Mouse (Mus musculus): ENCODE data around the gene Ccnt2.

Ccnt2 gene

DNA sequence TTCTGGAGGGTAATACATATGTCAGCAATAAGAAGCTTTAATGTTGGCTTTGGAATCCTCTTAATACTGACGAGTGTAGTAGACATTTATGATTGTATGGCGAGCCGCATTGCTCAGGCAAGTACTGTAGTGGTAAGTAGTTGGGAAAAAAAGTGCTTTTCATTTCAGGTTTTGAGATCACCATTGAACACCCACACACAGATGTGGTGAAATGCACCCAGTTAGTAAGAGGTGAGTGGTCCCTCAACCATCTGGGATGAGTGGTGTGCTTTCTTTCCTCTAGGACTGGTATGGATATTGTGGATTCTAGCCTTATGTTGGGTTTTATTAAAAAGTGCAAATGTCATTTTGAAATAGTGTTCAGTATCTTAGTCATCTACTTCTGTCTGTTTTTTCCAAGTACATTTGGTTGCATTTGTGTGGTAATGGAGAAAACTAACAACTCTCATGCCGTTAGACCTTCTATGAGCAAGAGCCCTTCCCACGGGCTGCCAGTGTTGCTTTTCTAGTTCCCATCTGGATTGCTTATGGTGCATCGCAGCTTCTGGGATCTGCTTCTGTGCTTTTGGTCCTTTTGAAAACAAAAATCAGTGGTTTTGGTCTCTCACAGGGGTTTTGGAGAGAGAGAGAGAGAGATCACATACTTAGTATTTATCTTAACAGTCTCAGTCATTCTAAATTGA, 21.3 kb downstream of the Ccnt2 start:
- no peak for DNase-seq

DNA sequence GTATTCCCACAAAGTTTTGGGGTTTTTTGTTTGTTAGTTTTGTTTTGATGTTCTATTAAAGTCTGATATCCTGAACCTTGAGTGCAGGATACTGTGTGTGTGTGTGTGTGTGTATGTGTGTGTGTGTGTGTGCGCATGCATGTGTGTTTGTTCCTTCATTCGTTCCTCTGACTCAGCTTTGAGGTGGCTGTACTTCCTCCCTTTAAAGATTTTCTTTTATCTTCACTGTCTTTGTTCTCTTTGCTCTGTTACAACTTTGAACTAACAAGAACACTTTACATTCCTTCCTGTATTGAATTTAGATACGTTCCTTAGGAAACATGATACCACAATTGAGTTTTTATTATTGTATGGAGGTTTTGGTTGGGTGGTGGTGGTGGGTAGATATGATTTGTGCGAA, 22.4 kb downstream of the Ccnt2 start:
- DNase-seq = no peak

DNA sequence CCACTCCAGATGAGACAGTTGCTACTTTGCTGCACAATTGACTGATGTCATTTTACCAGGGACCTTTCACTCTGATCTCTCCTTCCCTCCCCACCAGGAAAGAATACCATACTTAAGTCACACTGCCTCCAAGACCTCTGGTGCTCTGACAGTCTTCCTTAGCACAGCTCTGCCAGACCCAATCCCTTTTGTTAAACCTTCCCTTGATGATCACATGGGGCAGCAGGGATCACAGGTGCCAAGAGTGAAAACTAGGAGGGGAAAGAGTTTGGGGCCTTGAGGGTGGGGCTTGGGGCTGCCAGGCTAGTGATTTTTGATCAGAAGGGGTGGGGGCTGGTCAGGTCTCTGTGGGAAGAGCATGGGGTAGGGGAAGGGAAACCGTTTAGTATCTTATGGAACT, 22.8 kb downstream of the Ccnt2 start:
- DNase-seq = no peak

DNA sequence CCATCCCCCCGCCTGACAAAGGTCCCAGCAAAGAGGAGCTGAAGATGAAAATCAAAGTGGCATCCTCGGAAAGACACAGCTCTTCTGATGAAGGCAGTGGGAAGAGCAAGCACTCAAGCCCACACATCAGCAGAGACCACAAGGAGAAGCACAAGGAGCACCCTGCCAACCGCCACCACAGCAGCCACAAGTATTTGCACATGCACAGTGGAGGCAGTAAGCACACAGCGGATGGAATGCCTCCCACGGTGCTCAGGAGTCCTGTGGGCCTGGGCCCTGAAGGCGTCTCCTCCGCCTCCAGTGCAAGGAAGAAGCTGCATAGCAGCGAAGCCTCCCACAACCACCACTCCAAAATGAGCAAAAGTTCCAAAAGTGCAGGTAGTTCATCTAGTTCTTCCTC, 29.0 kb downstream of the Ccnt2 start:
- no peak for DNase-seq

DNA sequence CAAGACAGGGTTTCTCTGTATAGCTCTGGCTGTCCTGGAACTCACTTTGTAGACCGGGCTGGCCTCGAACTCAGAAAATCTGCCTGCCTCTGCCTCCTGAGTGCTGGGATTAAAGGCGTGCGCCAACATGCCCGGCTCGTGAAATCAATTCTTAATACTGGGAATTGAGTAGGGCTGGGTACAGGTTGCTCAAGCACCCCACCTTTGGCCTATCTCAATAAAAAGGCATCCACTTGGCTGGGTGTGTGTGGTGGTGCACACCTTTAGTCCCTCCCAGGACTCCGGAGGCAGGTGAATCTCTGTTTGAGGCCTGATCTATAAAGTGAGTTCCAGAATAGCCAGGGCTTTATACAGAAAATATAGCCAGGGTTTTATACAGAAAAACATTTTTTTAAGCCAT, 34.7 kb downstream of the Ccnt2 start:
- no peak for DNase-seq

DNA sequence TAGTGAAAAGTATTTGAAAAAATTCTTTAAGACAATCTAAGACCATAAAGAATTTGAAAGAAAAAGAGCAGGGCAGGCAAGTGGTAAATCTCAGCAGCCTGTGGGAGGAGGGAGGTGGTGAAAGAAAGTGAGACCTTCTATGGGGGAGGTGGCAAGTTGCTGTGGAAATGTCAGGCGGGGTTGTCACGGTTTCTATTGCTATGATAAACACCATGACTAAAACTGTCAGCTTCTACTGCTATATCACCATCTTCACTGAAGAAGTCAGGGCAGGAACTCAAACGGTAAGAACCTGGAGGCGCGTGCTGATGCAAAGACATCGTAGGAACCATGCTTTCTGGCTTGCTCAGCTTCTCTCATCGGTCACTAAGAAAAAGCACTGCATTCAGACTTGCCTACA, 39.0 kb downstream of the Ccnt2 start:
- no peak for DNase-seq

DNA sequence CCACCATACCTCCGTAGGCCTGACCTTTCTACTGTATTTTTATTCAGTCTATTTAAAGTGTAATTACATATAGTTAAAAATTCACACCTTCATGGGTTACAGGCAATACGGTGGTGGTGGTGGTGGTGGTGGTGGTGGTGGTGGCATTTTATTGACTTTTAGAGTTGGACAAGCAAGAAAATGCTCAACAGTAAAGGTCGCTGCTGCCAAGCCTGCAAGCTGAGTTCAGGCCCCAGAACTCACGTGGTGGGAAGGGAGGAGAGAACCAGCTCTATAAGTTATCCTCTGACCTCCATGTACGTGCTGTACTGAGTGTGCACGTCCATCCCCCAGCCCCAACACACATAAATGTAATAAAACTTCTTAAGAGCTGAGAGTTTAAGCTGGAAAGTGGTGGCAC, 42.4 kb downstream of the Ccnt2 start:
- no peak for DNase-seq

DNA sequence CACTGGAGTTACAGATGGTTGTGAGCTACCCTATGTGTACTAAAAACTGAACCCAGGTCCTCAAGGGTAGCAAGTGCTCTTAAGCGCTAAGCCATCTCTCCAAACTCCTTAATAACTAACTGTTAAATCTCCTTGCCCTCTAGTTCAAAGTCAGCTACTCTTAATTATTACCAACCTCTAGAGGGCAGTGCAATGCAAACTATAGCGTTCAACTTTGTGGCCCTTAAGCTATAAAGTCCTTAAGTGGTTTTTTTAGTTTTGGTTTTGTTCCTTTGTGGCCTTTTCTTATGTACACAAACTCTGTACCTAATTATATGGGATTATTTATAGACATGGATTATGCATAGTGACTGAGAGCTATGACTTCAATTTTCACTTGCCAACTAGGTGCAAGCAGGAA, 53.4 kb downstream of the Ccnt2 start:
- DNase-seq = no peak

DNA sequence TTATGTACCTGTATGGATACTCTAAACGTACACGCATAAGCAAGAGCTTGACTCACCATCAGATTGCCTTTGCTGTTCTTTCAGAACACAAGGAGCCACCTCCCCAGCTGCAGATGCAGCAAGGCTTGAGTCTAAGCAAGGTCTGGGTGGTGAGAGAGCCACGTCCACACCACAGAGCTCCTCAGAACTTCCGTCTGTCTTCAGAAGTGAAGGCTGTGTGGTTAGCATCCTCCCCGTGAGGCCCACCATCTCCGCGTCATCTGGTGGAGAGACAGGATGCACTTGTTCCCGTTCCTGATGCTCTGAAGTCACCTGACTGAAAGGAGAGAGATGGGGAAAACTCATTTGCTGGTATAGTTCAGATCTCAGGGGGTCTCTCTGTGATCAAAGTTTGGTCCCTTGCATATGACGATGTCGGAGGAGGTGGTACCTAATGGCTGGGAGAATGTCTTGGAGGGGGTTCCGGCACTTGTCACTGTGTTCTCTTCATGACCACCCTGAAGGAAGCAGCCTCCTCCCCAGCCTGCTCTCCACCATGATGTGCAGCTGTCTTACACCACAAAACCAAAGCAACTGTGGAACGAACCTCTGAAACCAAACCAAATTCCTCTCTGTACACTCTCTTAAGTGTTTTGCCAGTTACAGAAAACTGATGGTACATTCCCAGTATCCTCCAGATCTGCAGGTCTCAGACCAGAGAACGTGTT, 56.4 kb downstream of the Ccnt2 start:
- DNase-seq = no peak

DNA sequence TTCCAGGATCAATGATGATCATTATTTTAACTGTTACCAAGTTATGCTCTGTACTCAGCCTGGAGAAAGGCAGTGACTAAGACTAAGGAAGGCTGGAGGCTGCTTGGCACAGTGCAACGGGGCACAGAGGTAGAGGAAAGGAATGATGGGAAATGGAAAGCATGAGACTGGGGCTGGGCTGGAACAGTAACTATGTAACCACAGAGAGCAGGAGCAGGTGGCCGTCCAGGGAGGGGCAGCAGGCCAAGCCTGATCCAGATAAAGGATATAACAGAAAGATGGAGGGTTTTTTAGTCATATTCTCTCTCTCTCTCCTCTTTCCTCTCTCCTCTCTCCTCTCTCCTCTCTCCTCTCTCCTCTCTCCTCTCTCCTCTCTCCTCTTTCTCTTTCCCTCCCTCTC, 59.8 kb downstream of the Ccnt2 start:
- no peak for DNase-seq

DNA sequence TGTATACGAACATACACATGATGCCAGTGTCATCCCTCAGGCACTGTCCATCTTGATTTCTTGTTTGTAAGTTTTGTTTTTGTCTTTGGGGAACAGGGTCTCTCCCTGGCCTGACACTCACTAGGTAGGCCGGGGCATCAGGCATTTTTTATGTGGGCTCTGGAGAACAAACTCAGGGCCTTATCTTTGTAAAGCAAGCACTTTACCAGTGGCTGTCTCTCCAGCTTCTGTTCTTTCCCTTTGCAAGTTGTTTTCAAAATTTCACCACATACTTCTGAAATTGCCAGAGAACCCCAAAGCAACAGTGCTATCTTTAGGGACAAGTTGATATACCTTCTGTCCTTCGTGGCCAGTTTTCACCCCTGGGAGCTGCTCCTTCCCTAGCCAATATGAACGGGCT, 60.2 kb downstream of the Ccnt2 start:
- DNase-seq = no peak

DNA sequence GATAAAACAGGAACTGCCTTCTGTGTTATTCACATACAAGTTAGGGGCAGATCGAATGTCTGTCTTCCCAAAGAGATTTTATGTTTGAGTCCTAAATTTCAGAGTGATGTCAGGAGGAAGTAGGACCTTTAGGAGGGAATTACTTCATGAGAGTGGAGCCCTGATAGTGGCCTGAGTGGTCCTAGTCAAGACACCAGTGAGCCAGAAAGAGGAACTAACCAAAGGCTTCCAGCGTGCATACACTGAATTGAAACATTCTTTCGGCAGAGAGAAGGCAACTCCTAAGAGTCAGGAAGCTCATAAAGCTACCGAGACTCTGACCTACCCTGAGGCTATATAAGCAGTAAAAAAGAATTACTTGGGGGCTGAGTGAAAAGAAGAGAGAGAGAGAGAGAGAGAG, 62.7 kb downstream of the Ccnt2 start:
- DNase-seq = no peak

DNA sequence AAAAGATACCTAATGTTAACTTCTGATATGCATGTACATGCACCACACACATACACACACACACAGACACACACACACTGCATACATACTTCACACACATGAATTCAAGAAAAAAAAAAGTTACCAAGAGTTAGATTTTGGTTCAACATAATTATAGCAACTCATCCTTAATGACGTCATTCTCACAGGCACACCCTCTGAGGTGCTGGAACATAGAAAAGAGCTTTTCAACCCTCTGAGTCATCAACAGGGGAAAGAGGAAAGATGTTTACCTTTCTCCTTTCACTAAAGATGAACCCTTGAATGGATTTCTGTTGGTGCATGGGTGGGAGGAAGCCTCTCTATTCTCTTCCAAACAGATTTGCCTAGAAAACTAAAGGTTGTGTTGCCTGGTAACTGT, 64.6 kb downstream of the Ccnt2 start:
- DNase-seq = no peak

DNA sequence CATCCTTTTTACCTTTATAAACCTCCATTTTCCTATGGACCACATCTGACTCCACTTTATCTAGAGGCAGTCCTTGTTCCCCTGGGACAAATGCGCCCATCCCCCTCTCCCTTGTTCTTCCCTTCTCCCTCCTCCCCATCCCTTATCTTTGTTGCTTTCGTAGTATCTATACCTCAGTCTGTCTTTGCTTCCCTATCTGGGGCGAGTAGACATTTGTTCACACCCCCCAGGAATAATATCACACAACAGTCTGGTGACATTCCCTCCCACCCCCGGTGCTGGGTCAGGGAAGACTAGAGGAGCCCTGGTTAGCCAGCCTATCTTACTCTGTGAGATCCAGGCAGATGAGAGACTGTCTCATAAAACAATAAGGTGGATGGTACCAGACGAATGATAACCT, 71.5 kb downstream of the Ccnt2 start:
- no peak for DNase-seq

DNA sequence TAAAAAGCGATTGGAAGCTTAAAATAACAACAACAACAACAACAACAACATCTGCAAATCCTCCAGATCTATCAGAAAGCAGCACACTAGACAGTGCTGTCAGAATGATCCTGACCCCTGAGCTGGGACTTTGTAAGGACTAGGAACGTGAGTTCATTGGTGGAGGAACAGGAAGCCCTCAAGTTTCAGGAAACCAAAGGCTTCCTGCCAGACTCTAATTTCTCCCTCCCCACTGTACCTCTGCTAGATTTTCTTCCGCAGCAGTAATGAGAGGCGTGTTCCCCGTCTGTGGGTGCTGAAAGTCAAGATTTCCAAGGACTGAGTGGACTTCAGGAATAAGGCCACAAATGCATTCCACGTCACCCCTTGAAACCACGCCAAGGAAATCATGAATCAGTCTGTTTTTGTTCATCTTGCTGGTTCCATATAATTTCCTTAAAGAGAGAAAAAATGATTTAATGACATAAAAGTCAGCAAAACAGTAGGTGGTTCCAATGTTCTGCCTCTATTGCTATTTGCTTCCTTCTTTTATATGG, 76.2 kb downstream of the Ccnt2 start:
- no peak for DNase-seq

DNA sequence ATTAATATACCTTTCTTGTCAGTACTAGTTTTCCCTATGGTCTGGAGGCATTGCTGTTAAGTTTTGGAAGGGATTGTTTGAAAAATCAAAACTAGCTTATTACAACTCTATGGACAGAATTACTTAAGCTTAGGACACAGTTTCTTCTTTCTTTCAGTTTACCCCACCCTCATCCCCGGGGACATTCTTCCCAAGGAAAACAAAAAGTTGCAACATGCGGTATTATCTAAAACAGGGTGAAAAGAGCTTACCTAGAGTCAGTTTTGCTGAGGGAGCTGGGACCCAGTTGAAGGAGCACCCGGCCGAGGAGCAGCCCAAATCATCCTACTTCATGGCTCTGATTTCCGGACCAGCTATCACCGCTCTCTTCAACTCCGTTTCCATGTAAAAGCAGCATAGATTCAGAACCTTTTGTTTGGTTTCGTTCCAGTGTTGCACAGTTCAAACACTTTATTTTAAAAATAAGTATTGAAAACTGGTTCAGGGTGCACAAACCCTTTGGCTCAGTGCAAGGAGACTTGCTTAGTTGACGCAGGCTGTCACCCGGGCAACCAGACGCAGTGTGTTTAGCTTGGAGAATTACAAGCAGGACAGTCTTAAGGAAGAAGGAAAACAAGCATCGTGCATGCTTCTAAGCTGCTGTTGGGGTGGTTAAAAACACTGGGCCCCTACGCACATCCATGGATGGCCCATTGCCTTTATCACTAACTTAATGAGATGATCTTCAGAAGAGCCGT, 80.7 kb downstream of the Ccnt2 start, which contains the start of gene Map3k19:
Gene Map3k19 (minus strand): TSS at position 546 of the 737 bp plus-strand sequence.
- DNase-seq = no peak

Data from kidney, adult 11 months (tissue).